Mouse (Mus musculus): ENCODE results near the gene Chrdl2.

Chrdl2 gene

GRCm38 (mm10) chr7:99988725-99989124 lies 17.2 kb upstream of the Chrdl2 start:
- peak; percentile 87 to 90 for DNase-seq

GRCm38 (mm10) chr7:99989844-99990760 lies 15.9 kb upstream of the Chrdl2 start:
- peak in 1 of 2 experiments; percentile 55 for DNase-seq

- DNase-seq: no peak
Measured at GRCm38 (mm10) chr7:99990990-99991707, 14.8 kb upstream of the Chrdl2 start.

- DNase-seq: no peak
Measured at GRCm38 (mm10) chr7:99993159-99993558, 12.8 kb upstream of the Chrdl2 start.

- DNase-seq: no peak
Measured at GRCm38 (mm10) chr7:99995186-99995585, 10.8 kb upstream of the Chrdl2 start.

GRCm38 (mm10) chr7:99998668-99999067 lies 7.3 kb upstream of the Chrdl2 start:
- no peak for DNase-seq

GRCm38 (mm10) chr7:100003781-100004180 lies 2.2 kb upstream of the Chrdl2 start:
- DNase-seq: peak; percentile 39 to 60

- DNase-seq: no peak
Measured at GRCm38 (mm10) chr7:100006411-100006810, 439 bp downstream of the Chrdl2 start.

- no peak for DNase-seq
Measured at GRCm38 (mm10) chr7:100008765-100009164, 2.8 kb downstream of the Chrdl2 start.

- DNase-seq: peak; percentile 73 to 77
Measured at GRCm38 (mm10) chr7:100009640-100010039, 3.7 kb downstream of the Chrdl2 start.

GRCm38 (mm10) chr7:100010711-100011110 lies 4.7 kb downstream of the Chrdl2 start:
- no peak for DNase-seq

- DNase-seq: peak; percentile 29 to 40
Measured at GRCm38 (mm10) chr7:100012085-100012484, 6.1 kb downstream of the Chrdl2 start.

- no peak for DNase-seq
Measured at GRCm38 (mm10) chr7:100012515-100012914, 6.5 kb downstream of the Chrdl2 start.

GRCm38 (mm10) chr7:100014123-100014600 lies 8.2 kb downstream of the Chrdl2 start:
- peak; percentile 80 to 85 for DNase-seq

- DNase-seq: no peak
Measured at GRCm38 (mm10) chr7:100017056-100017455, 11.1 kb downstream of the Chrdl2 start.

- DNase-seq: no peak
Measured at GRCm38 (mm10) chr7:100027353-100027752, 21.4 kb downstream of the Chrdl2 start.

- DNase-seq: peak in 1 of 2 experiments; percentile 67
Measured at GRCm38 (mm10) chr7:100029307-100029706, 23.3 kb downstream of the Chrdl2 start.

- DNase-seq: peak; percentile 76 to 78
Measured at GRCm38 (mm10) chr7:100030996-100031749, 25.2 kb downstream of the Chrdl2 start.

GRCm38 (mm10) chr7:100033672-100034071 lies 27.7 kb downstream of the Chrdl2 start:
- no peak for DNase-seq

- DNase-seq: peak; percentile 57 to 65
Measured at GRCm38 (mm10) chr7:100034815-100035463, 29.0 kb downstream of the Chrdl2 start.

GRCm38 (mm10) chr7:100036050-100036449 lies 30.1 kb downstream of the Chrdl2 start:
- DNase-seq: peak; percentile 78 to 82

- peak; percentile 75 to 79 for DNase-seq
Measured at GRCm38 (mm10) chr7:100036495-100036894, 30.5 kb downstream of the Chrdl2 start.
